Mouse (Mus musculus) liver, embryonic 16.5 days (tissue): Measurements from ENCODE around the gene Ddit4l. TPM values are rescaled to one million over a fixed set of nuclear protein-coding genes. Genes with fewer than 3 reads are reported as not detected.

ENCODE experiments used
- microRNA-seq: library from miRNA; unstranded; fragments of <30 nt; microRNA quantifications from one replicate; pipeline ENCODE4, GENCODE M21; 2016
- polyA plus RNA-seq: library from polyadenylated mRNA; unstranded; fragments of >200 nt; fragmentation: Nextera tagmentation; extraction: Ambion mirVana; gene quantifications from 2 replicates; pipeline ENCODE4 v1.2.1, GENCODE M21; 2015

Gene Ddit4l
- polyA plus RNA-seq, 1 experiment from 2014 or later: 1.4 TPM

Small RNAs within 50 kb of the gene (microRNA-seq; reads per million reads assigned to microRNA genes)
- not detected for gene Gm22468

Other genes with a start within 250 kb of the Ddit4l start
- gene Gm21962, start 49.9 kb downstream of the Ddit4l start, polyA plus RNA-seq: not detected in 2 replicates
- gene H2afz, start 242.9 kb downstream of the Ddit4l start, polyA plus RNA-seq: 801 and 896 TPM in 2 replicates
- gene Dnajb14, start 246.1 kb downstream of the Ddit4l start, polyA plus RNA-seq: 3.0 and 4.3 TPM in 2 replicates